Mouse (Mus musculus) 3134 (cell line): ENCODE results near the gene Agmat.
A peak's percentile ranks its signal among the peaks of the same experiment; 100 is the strongest.

Experiments
- DNase-seq: peaks from one replicate; pipeline ENCODE4 v3.0.0-alpha.2; 2011; ENCODE audit warnings: low spot score; ENCODE audit not compliant: insufficient read length; ENCODE audit errors: extremely low read depth

Agmat gene

GRCm38 (mm10) chr4:141746578-141747346 is at the start of gene Agmat:
Gene Agmat (plus strand): TSS chr4:141746672.
- DNase-seq = no peak

- no peak for DNase-seq
Measured at GRCm38 (mm10) chr4:141704625-141705024, 41.8 kb upstream of the Agmat start.

- no peak for DNase-seq
Measured at GRCm38 (mm10) chr4:141705331-141705730, 41.1 kb upstream of the Agmat start.

GRCm38 (mm10) chr4:141708005-141708404 is 38.5 kb upstream of the Agmat start:
- DNase-seq = no peak

- peak; percentile 36 for DNase-seq
Measured at GRCm38 (mm10) chr4:141708971-141709370, 37.5 kb upstream of the Agmat start.

GRCm38 (mm10) chr4:141711250-141711649 is 35.2 kb upstream of the Agmat start:
- DNase-seq = no peak

- DNase-seq = no peak
Measured at GRCm38 (mm10) chr4:141713598-141714142, 32.8 kb upstream of the Agmat start.

- no peak for DNase-seq
Measured at GRCm38 (mm10) chr4:141715027-141715426, 31.4 kb upstream of the Agmat start.

GRCm38 (mm10) chr4:141717633-141718032 is 28.8 kb upstream of the Agmat start:
- DNase-seq = no peak

GRCm38 (mm10) chr4:141719304-141719703 is 27.2 kb upstream of the Agmat start:
- DNase-seq = no peak

GRCm38 (mm10) chr4:141720761-141721523 is 25.5 kb upstream of the Agmat start:
- no peak for DNase-seq

- no peak for DNase-seq
Measured at GRCm38 (mm10) chr4:141721961-141722360, 24.5 kb upstream of the Agmat start.

GRCm38 (mm10) chr4:141722731-141723672 is 23.5 kb upstream of the Agmat start, which contains the start of gene Ddi2:
Gene Ddi2 (minus strand): TSS chr4:141723419.
- peak; percentile 95 for DNase-seq

GRCm38 (mm10) chr4:141723673-141724068 is 22.8 kb upstream of the Agmat start:
- no peak for DNase-seq

- DNase-seq = no peak
Measured at GRCm38 (mm10) chr4:141724594-141724993, 21.9 kb upstream of the Agmat start.

GRCm38 (mm10) chr4:141725277-141725676 is 21.2 kb upstream of the Agmat start:
- DNase-seq = no peak

- no peak for DNase-seq
Measured at GRCm38 (mm10) chr4:141725738-141726137, 20.7 kb upstream of the Agmat start.

- no peak for DNase-seq
Measured at GRCm38 (mm10) chr4:141729266-141729665, 17.2 kb upstream of the Agmat start.

- DNase-seq = no peak
Measured at GRCm38 (mm10) chr4:141730401-141730800, 16.1 kb upstream of the Agmat start.

- DNase-seq = no peak
Measured at GRCm38 (mm10) chr4:141731766-141732165, 14.7 kb upstream of the Agmat start.
